Mouse (Mus musculus) frontal cortex, postnatal 14 days (tissue): Measurements from ENCODE around the gene Pam.
A peak's percentile ranks its signal among the peaks of the same experiment; 100 is the strongest.

ENCODE experiments used
- DNase-seq, 2 experiments: peaks; one replicate each; pipeline ENCODE4 v3.0.0; 2022; ENCODE audit warnings: low spot score in 2 of 2

Pam gene

DNA sequence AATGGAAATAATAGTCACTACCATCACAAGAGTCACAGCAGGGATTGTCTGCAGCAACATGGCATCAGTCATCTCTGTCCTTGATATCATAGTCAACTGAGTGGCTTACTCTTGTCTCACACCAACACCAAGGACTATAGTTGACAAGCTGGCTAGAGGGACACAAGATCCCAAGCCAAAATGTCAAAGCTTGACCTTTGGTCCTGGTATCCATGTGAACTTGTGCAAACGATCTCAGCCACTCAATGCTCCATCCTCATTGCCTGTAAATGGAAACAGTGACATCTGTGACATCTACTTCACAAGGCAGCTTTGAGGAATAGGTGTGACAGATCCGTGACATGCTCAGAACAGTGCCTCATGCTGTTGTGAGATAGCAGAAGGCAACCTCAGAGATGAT lies 15.0 kb downstream of the Pam start:
- DNase-seq, result no peak

DNA sequence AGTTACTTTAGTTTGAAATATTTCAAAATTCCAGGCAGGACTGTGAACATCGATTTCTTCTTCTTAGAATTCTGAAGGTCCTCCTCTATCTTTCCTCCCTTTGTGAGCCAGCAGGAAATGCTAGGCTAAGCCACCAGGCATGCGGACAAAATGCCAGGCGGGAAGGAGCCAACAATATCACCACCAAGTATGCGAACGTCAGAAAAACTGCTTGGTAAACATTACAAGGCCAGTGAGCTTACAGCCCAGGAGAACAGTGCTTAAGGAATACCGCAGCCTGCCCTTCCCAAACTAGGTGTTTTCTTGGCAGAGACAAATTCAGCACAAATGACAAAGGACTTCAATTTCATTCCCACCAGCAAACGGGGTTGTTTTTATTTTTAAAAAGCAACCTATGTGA lies 15.8 kb downstream of the Pam start:
- no peak for DNase-seq

DNA sequence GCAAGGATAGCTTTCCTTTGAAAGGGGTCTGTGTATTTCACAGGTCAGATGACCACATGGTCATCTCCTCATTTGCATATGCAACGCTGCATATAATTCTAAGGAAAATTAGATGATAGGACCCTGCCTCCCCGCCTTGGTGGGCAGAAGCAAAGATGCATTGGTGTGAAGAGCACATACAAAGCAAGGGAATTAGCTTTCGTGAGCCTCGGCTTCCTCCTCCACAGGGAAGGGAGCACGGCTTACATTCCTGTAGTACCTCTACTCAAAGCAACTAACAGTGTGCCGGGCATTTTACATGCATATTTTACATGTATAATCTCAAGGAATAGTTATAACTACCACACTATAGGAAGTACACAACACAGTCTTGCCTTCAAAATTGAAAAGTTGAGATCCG lies 16.7 kb downstream of the Pam start:
- DNase-seq, result no peak

DNA sequence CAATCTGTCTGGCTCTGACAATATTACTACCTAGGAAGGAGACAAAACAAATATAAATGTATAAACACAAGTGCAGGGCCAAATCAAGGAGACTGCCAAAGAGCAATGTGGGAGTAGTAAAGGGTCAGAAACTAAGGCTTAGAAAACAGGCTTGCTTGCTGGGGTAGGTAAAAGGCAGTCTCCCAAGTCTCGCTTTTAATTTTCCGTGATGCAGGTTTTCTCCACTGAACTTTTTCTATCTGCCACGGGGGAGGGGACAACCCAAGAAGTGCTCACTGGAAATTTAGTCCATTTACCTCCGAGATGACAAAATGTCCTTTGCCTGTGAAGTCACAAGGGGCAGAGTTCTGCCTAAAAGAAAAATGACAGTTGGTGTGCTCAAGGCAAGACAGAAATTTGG lies 21.6 kb downstream of the Pam start:
- no peak for DNase-seq

DNA sequence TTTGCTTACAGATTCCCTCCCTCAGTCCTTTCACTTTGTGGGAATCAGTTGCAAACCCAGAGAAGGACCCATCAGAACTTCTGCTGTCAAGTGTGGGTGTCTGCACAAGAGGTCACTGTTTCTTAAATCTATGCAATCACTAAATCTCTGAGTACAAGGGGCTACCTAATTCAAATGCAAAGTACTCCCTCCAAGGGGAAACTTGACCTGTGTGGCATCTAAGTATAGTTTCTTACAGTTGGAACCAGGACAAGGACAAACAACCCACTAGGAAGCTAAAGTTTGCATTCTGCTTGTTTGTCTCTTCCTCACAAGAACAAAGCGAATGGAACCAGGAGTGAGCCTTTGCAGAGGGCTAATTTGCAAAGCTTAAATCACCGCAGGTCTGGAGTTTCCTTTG lies 22.3 kb downstream of the Pam start:
- no peak for DNase-seq

DNA sequence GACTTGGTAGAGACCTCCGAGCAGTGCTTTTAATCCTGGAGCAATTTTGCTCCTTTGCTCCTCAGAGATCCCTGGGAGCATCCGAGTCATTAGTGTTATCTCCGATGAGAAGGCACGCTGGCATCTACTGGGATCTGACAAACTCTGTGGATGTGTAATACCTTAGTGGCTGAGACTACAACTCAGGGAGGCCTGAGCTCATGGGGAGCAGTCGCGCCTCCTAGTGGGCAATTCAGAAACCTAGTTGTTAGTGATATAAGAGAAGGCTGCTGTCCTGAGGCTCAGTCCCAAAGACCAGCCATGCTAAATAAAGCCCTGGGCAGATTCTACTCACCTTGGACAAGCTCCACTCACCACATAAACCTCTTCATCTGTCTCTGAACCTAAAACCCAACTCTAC lies 23.4 kb downstream of the Pam start:
- no peak for DNase-seq

DNA sequence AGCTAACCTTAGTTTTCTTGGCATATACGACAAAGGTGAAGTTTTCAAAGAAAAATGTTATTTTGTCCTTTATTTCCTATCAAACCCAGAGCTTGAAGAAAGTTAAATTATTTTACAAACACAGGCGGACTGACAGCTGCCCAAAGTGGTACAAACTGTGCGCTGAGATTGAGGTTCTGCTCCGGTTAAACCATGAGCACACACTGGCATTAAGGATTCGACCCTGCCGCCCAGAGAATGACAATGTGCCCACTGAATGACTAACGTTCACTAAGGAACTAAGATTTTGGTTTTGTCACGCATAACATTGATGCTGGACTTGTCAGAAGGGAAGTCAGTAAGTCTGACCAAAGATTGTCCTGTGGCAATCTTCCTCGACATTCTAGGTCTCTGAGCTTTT lies 24.0 kb downstream of the Pam start:
- no peak for DNase-seq

DNA sequence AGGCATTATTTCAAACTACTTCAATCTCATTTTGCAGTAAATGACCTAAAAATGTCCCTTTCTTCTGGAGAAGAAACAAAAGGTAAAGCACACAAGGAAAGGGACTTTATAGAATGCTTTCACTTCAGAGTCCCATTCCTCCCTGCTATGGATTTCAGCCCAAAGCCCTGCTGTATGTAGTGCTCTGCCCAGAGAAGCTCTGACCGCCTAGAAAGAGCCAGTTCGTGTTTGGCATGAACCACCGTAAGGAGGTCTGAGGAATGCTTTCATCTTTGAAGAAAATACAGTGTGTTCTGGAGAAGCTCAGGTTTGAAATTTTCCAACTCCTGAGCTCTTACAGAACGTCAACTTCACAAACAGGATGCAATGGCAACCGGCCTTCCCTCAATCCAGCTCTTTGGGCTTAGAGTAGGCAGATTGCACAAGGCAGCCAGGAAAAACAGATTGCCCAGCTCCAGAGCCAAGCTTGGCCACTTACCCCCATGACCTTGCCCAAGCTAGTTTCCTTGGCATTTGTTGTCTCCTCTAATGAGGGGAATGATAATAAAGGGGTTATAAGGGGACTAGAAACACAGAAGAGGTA lies 24.6 kb downstream of the Pam start:
- DNase-seq, result no peak

DNA sequence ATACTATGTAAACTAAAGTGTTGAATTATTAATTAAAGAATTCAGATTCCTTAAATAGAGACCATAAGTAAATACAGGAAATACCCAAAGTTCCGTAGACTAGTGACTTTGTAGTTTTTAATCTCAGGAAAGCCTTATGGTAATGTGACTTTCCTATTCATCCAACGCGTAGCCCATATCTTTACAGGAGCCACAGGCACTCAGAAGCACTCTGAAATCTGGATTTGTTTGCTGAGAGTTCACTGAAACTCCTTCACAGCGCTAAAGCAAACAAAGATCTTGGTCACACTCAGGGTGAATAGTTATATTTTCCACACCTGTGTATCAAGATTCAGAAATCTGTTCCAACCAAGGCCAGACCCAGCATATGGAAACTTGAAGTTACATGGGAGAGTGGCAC lies 27.3 kb downstream of the Pam start:
- no peak for DNase-seq

DNA sequence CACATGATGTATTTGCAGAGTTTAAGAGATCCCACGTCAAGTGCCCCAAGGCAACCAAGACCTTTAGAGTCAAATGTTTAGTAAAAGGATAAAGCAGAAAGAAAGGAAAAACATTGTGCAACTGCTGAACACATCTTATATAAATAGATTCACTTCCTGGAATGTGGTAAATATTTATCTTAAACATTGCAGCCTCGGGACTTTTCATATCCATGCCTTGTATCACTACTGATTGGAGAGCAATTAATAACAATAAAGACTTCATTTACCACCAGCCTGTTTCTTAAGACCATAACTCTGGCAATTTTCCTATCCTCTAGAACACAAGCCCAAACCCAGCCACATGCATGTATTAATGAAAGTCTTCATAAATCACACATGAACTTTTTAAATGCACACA lies 33.4 kb downstream of the Pam start:
- no peak for DNase-seq

DNA sequence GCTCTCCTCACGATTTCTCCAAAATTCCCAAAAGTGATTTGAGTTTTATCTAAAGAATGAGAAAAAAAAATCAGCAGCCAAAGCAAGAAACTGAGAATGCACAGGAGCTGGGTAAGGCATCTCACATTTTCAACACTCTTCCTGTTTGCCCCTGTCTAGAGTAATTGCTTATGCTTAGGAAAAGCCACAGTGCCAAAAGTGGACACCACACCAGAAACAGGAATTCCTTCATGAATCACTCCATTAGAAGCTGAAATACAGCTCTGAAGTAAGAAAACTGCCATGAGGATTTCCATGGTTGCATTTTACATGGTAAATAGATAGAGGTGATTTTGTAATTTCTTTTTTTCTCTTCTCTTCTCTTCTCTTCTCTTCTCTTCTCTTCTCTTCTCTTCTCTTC lies 36.0 kb downstream of the Pam start:
- DNase-seq, result no peak

DNA sequence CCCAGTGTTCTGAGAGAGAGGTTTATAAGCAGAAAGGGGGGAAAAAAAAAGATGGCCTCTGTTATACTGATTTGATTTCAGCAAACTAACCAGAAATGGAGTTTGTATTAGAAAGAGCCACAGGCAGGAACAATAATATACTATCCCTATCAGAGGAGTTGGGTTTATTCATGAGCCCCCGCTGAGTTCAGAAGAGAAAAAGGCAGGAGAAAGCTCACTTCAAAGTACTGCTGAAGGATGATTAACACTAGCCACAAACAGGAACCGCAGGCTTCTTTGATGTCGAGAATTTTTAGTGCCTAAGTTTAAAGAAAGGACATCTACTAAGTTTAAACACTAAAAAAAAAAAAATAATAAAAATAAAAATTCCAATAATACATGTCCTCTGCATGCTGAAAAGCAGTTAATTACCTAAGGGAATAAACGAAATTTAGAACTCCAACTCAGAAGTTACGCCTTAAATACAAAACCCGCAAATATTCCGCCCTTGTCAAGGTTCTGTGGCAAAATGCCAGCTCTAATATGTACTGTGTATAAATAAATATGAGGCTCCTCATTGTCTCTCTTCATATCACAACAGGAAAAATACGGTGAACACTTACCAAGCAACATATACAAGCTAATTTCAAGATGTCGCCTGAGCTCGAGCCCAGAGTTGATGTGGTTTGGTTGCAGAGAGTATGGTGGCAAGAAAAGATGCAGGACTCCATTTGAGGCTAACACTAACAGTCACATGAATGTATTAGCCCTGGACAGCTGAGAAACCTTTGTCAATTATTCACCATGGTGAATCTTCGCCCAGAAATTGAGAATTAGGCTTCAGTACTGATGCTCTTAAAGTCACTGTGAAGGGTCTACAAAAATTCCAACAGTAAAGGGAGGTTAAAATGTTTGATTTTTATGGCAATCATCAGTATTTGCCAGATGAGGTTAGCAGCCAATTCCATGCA lies 38.2 kb downstream of the Pam start:
- no peak for DNase-seq

DNA sequence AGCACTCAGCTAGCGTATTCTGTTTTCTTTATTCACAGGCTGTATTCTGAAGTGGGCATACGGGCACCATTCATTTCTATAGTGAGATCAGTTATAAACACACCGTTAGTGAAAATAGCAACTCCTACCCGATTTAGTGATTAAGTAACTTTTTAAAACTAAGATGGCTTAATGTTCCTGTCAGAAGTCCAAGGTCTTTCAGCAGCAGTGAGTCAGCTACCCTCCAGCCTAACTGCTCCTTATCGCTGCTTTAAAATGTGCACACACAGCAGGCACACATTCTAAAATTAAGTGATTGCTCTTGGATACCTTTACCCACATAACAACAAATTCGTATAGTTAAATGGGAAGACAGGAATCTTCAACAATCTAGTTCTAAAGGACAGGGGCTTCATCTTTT lies 39.2 kb downstream of the Pam start:
- no peak for DNase-seq

DNA sequence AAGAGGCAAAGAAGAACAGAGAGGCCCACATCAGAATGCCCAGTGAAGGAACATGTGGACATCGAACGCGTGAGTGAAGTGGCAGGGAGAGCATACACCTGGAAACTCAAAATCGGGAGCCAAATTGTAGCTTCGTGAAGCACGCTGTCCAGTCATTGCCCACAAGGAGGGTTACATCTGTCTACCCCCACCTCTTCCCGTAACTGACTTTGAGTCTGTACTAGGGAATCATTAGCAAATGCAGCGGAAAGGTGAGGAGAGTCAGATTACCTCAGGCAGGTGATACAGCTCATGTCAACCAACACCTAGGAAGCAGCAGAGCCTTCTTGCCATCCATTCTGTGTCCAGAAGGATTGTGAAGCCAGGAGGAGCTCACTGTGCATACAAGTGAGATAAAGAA lies 39.9 kb downstream of the Pam start:
- DNase-seq, result no peak

DNA sequence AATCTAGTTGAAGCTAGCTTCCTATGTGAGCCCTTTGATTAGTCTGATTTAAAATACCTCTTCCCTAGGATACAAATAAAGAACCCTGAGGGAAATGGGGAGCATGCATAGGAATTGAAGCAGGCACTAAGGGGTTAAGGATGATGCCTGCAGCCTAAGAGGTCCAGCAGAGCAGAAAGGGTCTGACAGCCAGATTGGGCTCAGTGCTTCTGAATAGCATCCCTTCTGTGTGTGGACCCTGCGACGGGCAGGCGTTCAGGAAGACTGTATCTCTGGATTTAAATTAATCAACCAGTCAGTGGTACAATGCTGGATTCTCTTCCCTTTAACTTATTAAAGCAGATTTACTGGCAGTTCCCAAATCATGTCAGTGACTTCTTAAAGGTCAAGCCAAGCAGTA lies 41.5 kb downstream of the Pam start:
- DNase-seq, result no peak

DNA sequence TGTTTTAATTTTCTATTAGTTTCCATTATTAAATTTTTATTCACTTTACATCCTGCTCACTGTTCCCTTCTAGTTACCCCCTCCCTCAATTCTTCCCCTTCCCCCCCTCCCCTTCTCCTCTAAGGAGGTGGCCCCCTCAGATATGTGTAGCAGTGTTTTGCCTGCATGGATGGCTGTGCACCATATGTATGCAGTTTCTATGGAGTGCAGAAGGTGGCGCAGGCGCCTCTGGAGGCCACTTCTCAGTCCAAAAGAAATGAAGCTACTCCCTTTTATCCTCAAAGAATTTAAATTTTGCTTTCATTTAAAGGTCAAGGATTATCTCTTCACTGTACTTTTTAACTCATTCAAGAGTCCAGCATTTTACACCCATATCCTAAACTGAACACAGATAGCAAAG lies 42.0 kb downstream of the Pam start:
- no peak for DNase-seq

DNA sequence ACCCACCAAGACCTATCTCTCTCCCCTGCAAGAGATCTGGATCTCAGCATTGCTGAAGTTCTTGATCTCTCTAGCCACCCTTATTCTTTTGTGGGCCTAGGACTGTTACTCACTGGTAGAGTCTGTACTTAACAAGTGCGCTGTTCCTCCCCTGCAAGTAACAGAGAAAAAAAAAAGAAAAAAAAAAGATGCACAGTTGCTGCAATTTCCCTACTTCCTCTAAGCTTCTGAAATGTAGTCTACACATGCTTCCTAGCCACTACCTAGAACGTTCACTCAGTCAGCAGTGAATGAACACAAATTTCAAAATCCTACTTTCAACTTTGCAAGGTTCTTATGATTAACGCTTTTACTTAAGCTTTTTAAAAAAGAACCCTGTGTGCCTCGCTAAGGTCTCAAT lies 42.7 kb downstream of the Pam start:
- no peak for DNase-seq

DNA sequence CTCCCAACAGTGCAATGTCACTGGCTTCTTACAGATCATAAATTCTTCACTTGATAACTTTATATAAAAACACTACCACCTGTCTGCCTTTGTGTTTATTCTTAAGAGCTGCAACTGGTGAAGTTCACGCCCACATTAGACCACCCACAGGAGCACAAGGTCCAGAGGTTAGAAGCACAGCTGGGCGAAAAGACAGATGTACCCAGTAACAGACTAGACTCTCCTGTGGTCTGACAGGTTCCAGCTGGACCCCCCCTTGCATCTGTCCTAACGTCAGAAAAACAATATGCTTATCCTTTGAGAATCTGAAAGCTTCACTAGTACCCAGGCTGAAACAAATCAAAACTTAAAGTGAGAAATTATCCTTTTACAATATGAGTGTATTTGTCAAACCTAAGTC lies 44.4 kb downstream of the Pam start:
- DNase-seq, result no peak

DNA sequence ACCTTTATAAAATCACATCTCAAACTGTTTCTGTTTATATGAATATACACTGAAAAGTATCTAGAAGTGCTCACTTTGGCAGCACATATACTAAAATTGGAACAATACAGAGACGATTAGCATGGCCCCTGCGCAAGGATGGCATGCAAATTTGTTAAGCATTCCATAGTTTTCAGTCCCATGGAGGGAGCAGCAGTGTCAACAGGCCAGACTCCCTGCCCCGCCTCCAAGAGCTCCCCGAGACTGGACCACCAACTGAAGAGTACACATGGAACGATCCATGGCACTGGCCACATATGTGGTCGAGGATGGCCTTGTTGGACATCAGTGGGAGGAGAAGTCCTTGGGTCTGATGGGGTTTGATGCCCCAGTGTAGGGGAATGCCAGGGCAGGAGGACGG lies 45.7 kb downstream of the Pam start:
- DNase-seq, result no peak

DNA sequence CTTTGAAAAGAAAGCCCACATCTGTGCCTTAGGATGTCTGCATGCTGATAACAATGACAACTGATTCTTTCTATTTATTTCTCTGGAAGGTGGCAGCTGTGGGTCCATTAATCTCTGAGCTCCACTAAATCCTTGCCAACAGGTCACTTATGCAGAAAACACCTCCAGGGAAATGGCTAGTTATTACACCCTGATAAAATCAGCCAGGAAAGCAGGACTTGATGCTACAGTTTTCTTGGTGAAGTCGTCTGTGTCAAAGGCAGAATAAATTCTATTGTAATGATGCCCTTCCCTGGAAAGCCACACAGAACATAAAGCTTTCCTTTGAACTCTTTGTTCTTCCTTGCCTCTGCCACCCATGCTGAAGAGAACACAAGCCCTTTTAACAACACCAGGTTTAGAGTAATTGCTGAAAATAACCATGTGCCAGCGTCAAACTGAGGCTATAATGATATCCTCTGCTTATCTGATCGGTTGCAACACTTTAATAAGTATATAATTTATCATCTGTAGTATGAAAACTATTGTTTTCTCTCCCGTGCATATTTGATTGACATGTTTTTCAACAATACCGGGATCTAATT lies 47.1 kb downstream of the Pam start:
- DNase-seq, result no peak

DNA sequence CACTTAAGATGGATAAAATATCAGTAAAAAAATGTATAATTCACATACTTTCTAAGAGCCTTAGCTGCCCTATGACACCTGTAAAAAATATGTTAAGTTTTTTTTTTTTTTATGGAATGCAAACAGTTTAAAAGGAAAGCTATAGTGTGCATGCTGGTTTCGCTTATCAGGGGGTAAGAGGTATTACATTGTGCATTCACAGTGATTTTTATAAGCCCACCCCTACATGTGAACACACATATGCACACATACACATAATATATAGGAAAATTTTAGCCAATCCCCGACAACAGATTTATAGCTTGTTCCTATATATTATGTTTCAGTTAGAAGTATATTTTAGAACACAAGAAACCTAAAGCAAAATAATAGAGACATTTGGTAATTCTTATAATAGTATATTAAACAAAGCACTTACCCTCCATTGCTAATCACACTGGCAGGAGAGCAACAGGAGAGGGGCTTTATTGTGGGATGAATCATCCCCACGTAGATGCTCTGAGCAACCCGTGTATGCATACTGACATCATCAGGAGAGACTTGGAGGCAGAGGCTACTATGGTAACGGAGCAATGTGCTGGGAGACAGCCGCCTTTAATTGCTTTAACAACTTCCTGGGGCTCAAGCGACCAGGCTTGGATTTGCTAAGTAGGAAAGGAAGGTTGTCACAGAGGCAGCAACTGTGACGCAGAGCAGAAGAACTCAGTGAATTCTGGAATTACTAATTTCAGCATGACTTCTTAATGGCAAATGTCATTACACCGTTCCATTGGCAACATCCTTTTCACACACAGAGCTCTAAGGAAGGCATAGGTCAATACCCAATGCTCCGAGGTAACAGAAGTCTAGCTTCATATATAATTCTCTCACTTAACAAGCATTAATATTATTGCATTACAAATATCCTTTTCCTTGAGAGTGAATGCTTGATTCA lies 47.9 kb downstream of the Pam start:
- peak; percentile 44 to 55 for DNase-seq

DNA sequence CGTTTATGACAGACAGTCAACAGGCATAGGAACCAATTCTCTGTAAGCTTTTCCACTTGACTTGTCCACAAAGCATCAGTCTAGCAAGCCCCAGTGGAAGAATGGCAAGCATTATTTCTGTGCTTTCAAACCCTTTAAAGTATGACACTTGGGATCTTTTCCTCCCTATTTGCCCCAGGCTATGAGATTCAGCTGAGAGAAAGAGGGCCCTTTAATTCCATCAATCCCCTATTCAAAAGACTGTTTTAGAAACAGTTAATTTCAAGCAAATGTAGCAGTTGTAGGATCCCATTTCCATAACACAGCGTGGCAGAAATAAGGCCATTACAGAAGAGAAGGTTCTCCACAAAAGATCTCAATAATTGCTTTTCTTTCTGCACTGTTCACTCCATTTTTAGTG lies 53.0 kb downstream of the Pam start:
- no peak for DNase-seq
